Mouse (Mus musculus): ENCODE results near the gene Nckap1. TPM values are rescaled to one million over a fixed set of nuclear protein-coding genes. Genes with fewer than 3 reads are reported as not detected.

Gene Nckap1
- polyA plus RNA-seq, 1 experiment from 2014 or later, result 74.4 TPM

DNA sequence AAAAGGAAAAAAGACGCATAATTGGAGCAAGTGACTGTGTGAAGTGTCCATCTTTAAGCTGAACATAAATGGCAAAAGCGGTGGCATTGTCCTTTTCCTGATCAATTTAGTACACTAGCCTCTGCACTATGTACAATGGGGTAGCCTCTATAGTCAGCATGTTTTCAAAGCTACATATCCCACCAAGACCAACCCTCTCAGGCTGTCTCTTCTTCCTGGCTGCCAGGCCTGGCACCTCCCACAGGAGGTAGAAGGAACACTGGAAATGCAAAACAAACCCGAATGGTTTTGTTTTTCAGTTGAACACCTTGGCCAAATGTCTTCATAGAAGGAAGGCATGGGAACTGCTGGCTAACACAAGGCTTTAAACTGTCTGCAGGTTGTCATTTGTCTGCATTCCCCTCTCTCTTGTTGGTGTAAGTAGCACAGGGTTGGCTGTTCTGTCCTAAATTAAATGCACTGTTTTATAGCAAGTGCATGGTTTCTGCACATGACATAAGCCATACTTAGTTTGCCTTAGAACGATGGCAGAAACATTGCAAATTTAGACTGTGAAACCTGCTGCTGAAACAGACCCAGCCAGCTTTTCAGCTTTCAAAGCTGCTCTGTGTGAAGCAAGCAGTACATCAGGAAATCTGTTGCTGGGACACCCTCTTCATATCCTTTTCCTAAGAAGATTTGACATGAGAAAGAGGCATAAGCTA, 13.2 kb upstream of the Nckap1 start:
- no peaks in the 10 kb centered on the region for H3K27me3 ChIP-seq
- WGBS, result 76% methylated on average over 4 of the region's 4 CpGs

DNA sequence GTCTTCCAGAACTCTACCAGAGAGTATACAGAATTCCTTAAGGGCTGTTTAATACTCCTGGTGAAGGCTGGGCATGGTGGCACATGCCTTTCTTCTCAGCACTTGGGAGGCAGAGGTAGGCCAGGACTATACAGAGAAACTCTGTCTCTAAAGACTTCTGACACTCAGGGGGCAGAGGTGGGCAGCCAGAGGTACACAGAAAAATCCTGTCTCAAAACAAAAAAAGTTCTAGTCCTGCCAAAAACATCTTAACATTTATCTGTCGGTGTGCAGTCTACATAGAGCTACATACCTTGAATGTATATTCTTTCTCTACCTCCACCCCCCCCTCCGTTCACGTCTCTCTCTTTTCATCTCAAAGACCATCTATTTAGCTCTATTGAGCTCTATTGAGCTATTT, 1.2 kb upstream of the Nckap1 start:
- Histone ChIP-seq H3K27ac (no peak overlapping the region), H3K4me2 (no peak overlapping the region), H3K36me3 (no peaks in the 10 kb centered on the region), H3K4me1 (peaks cover 18% of the 10 kb centered on the region), H3K27me3 (no peaks in the 10 kb centered on the region), H3K9ac (no peak overlapping the region), H3K4me3 (replicated peaks) (no peak overlapping the region), H3K9me3 (replicated peaks) (no peaks in the 10 kb centered on the region)
- no peak for ATAC-seq (replicated peaks; ENCODE audit: low FRiP score)
- WGBS, result 94% methylated on average over 3 of the region's 3 CpGs

More for the DNA sequence above, 13.2 kb upstream of the Nckap1 start:
- no peak overlapping the region for H3K4me3 ChIP-seq (replicated peaks)
- H3K4me1 ChIP-seq, result no peaks in the 10 kb centered on the region
- H3K27ac ChIP-seq, result no peak overlapping the region
- H3K9me3 ChIP-seq (replicated peaks), result no peaks in the 10 kb centered on the region
- H3K4me2 ChIP-seq, result no peak overlapping the region
- H3K36me3 ChIP-seq, result no peaks in the 10 kb centered on the region
- no peak overlapping the region for H3K9ac ChIP-seq
- no peak for ATAC-seq (replicated peaks; ENCODE audit: low FRiP score)

DNA sequence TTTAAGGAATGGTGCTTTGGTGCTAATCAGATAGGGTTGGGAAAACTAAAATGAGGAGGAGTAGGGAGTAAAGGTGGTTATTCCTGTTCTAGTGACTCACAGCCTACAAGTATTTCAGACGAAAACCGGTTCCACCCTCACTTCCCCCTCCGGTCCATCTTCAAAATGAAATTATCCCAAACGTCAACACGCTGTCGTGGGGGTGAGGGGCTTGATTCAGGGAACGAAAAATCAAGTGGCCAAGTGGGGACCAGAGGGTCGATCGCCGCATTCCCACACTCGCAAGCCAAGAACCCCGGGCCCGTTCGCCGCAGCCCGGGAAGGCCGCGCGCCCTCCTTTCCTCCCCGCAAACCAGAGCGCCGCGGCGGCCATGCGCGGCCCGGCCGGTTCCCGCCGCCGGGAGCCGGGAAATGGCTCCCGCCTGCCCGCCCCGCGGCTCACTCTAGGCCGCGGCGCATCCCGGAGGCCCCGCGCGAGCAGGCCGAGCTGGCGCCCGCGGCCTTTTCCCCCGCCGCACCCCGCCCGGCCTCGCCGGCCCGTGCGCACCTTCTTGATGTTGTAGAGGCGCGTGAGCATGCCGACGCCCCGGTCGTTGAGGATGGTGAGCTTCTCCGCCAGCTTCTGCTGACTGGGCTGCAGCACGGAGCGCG, 744 bp downstream of the Nckap1 start:
- WGBS, result under 1% methylated on average over 56 of the region's 65 CpGs

DNA sequence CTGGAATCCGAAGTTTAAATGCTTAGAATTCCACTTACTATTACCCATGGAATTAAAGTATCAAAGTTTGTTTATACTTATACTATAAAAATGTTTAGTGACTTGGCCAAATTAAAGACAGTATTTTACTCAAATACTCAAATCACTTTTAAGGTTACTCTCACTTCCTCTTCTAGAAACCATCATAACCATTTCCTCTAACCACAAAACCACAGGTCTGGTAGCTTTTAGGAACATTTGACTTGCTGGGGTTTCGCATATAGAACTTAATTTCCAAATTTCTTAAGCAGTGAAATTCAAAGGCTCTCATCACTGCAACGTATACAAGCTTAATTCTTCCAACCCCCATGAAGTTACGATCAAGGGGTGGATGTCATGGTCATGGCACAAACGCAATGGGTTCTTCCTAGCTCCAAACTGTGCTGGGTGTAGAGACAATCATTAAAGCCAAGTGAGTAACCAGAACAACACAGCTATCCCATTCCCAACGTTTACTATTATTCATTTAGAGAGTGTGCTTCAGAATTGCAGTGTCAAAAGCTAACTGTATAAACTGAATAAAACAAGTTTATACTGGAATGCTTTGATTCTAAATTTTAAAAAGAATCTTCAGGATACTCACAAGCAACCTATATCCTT, 1.8 kb downstream of the Nckap1 start:
- Histone ChIP-seq H3K27ac (0 out of 2 replicates have a peak overlapping the region, but pooled peaks have one; percentile 37), H3K4me3 (replicated peaks) (peak overlapping the region; percentile 96), H3K4me1 (peaks cover 20% of the 10 kb centered on the region), H3K9ac (no peak overlapping the region), H3K9me3 (replicated peaks) (no peaks in the 10 kb centered on the region), H3K4me2 (peak overlapping the region; percentile 68), H3K27me3 (no peaks in the 10 kb centered on the region), H3K36me3 (no peaks in the 10 kb centered on the region)
- WGBS, result 28% methylated on average over 6 of the region's 6 CpGs
- ATAC-seq (replicated peaks; ENCODE audit: low FRiP score), result no peak

More for the DNA sequence above, 744 bp downstream of the Nckap1 start:
- Histone ChIP-seq H3K4me3 (replicated peaks) (peak overlapping the region; percentile 96), H3K27me3 (no peaks in the 10 kb centered on the region), H3K4me1 (peaks cover 20% of the 10 kb centered on the region), H3K9me3 (replicated peaks) (no peaks in the 10 kb centered on the region), H3K36me3 (no peaks in the 10 kb centered on the region), H3K9ac (peak overlapping the region; percentile 97), H3K27ac (peak overlapping the region; percentile 98), H3K4me2 (peak overlapping the region; percentile 68)
- peak; percentile 75 for ATAC-seq (replicated peaks; ENCODE audit: low FRiP score)

DNA sequence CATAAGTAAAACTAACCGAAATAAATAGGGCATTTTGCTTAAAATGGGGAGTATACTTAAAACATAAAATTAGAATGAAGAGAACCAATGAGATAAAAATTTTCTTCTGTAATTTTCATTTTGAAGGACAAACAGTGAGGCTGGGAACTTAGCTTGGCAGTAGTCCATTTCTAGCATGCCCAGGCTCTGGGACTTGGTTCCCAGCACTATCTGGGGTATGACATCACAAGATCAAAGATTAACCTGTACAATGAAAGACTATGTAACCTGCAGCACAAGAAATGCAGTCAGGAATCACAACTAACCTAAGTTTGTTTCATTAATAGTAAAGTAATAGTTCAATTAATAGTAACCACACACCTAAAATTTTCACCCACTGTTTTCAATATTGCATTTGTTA, 3.9 kb downstream of the Nckap1 start:
- Histone ChIP-seq H3K27me3 (no peaks in the 10 kb centered on the region), H3K9me3 (replicated peaks) (no peaks in the 10 kb centered on the region), H3K36me3 (no peaks in the 10 kb centered on the region), H3K9ac (no peak overlapping the region), H3K27ac (no peak overlapping the region), H3K4me2 (no peak overlapping the region), H3K4me1 (peaks cover 20% of the 10 kb centered on the region), H3K4me3 (replicated peaks) (no peak overlapping the region)
- no peak for ATAC-seq (replicated peaks; ENCODE audit: low FRiP score)
- 91% methylated on average over 1 of the region's 1 CpGs for WGBS

DNA sequence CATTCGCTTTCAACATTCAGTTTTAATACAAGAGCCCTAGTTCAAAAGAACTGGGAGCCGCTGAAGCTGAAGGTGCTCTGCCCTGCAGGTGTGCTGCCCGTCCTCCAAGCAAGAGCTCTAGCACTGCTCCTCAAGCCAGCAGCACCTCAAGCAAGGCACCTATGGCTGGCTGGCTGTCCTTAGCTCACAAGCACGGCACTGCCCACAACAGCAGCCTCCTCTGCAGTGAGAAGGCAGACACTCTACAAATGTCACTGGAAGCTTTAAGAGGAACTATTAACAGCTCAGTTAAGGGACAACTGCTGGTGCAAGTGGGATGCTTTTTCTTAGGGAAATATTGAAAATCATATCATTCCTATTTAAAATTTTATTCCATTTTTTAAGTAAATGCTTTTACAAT, 10.5 kb downstream of the Nckap1 start:
- H3K9ac ChIP-seq, result no peak overlapping the region
- no peaks in the 10 kb centered on the region for H3K9me3 ChIP-seq (replicated peaks)
- H3K4me1 ChIP-seq, result peaks cover 3% of the 10 kb centered on the region; the same call in 1 of the 2 replicates
- no peak overlapping the region for H3K27ac ChIP-seq
- no peaks in the 10 kb centered on the region for H3K36me3 ChIP-seq
- no peaks in the 10 kb centered on the region for H3K27me3 ChIP-seq
- ATAC-seq (replicated peaks; ENCODE audit: low FRiP score), result no peak
- H3K4me2 ChIP-seq, result no peak overlapping the region
- WGBS, result 72% methylated on average over 4 of the region's 4 CpGs
- H3K4me3 ChIP-seq (replicated peaks), result no peak overlapping the region

DNA sequence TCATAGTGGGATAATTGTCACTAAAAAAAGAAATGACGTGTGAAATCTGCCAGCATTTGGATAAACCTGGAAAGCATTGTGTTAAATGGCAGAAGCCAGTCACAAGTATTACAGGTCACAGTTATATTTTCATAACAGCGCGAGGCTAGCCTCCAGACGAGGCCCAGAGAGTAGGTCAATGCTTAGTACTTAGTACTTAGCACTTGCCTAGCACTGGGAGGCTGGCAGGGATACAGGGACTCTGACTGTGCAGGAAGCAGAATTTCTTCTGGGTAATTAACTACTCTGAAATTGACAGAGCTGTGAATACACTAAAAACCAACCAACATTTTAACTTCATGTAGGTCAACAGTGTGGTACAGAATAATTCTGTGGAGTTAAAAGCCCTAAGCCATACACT, 13.8 kb downstream of the Nckap1 start:
- WGBS, result 91% methylated on average over 4 of the region's 4 CpGs
- H3K4me1 ChIP-seq, result peaks cover 3% of the 10 kb centered on the region; the same call in 1 of the 2 replicates
- no peaks in the 10 kb centered on the region for H3K27me3 ChIP-seq
- H3K9ac ChIP-seq, result no peak overlapping the region
- H3K36me3 ChIP-seq, result no peaks in the 10 kb centered on the region
- no peak overlapping the region for H3K27ac ChIP-seq
- no peak overlapping the region for H3K4me2 ChIP-seq
- H3K4me3 ChIP-seq (replicated peaks), result no peak overlapping the region
- no peak for ATAC-seq (replicated peaks; ENCODE audit: low FRiP score)
- no peaks in the 10 kb centered on the region for H3K9me3 ChIP-seq (replicated peaks)

DNA sequence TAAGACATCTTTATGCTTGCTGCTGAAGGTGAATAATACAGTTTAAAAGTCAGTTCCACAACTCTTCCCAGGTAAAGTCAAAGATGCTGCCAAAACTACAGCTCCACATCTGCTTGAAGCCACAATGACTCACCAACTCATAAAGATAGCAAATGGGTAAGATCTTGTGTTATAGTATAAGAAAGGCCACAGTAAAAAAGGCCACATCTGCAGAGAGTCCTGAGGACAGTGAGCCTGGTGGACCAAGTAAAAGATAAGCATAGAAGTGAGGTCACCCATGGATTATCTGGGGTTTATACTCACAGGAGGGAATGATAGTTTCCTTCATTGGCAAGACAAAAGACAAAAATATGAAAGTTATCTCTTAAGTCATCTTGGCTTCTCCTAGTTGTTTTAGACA, 18.9 kb downstream of the Nckap1 start:
- Histone ChIP-seq H3K9ac (no peak overlapping the region), H3K9me3 (replicated peaks) (no peaks in the 10 kb centered on the region), H3K27me3 (no peaks in the 10 kb centered on the region), H3K27ac (no peak overlapping the region), H3K4me3 (replicated peaks) (no peak overlapping the region), H3K4me1 (no peaks in the 10 kb centered on the region), H3K4me2 (no peak overlapping the region), H3K36me3 (peaks cover 15% of the 10 kb centered on the region)
- no peak for ATAC-seq (replicated peaks; ENCODE audit: low FRiP score)

DNA sequence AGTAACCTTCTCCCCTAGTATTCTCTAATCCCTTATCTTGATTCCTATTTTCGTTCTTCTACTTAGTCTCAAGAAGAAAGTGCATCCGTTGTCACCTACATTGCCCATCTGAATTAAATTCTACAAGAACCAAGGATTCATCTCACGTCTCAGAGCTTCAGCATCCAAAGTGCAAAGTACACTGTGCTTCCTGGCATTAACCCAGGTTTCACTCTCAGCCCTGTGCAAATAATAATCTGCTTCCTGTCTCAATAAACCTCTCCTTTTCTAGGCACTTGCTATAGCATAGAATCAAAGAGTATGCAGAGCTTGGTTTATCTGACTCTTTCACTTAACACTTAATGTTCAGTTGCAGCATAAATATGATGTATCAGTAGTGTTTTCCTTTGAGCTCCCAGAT, 19.7 kb downstream of the Nckap1 start:
- H3K9ac ChIP-seq, result no peak overlapping the region

DNA sequence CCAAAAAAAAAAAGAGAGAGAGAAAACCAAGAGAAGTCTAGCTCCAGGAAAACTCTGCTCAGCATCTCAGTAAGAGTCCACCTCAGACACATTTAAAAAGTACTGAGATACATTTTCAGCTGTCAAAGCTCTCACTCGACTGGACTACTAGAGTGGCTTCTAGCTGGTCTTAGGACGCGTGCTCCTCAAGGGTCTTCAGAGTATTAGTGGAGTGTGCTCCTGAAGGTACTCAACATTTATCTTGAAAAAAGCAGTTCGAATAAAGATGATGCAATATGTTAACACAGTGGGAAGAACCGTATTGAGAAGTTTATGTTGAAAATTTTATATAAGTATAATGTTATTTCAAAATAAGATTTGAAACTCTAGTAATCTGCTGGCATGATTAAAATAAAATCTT, 20.4 kb downstream of the Nckap1 start:
- ATAC-seq (replicated peaks; ENCODE audit: low FRiP score), result no peak
- Histone ChIP-seq H3K27ac (no peak overlapping the region), H3K4me2 (no peak overlapping the region), H3K4me1 (no peaks in the 10 kb centered on the region), H3K36me3 (peaks cover 15% of the 10 kb centered on the region), H3K27me3 (no peaks in the 10 kb centered on the region), H3K4me3 (replicated peaks) (no peak overlapping the region), H3K9me3 (replicated peaks) (no peaks in the 10 kb centered on the region), H3K9ac (no peak overlapping the region)
- 94% methylated on average over 5 of the region's 5 CpGs for whole genome bisulfite sequencing

More for the DNA sequence above, 19.7 kb downstream of the Nckap1 start:
- WGBS, result 83% methylated on average over 3 of the region's 3 CpGs
- H3K27ac ChIP-seq, result no peak overlapping the region
- no peaks in the 10 kb centered on the region for H3K4me1 ChIP-seq
- peaks cover 15% of the 10 kb centered on the region for H3K36me3 ChIP-seq
- H3K27me3 ChIP-seq, result no peaks in the 10 kb centered on the region
- no peak overlapping the region for H3K4me2 ChIP-seq
- no peaks in the 10 kb centered on the region for H3K9me3 ChIP-seq (replicated peaks)
- ATAC-seq (replicated peaks; ENCODE audit: low FRiP score), result no peak
- no peak overlapping the region for H3K4me3 ChIP-seq (replicated peaks)

DNA sequence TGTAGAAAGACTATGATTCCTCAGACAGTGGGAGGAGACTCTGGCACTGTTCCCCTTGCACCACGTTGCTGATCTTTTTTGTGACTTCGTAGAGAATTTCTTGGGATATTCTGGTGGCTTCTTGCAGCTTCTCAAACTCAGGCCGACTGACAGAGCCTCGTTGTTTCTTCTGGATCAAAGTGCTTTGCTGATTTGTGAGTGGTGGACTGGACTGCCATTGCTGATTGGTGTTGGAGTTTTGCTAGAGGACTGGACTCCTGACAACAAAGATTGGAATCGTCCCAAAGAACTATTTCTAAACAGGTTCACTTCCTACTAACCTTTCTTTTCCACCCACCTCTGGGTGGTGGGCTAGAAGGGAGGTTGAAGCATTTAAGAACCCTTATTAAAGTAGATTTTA, 21.5 kb downstream of the Nckap1 start:
- H3K4me3 ChIP-seq (replicated peaks), result no peak overlapping the region

DNA sequence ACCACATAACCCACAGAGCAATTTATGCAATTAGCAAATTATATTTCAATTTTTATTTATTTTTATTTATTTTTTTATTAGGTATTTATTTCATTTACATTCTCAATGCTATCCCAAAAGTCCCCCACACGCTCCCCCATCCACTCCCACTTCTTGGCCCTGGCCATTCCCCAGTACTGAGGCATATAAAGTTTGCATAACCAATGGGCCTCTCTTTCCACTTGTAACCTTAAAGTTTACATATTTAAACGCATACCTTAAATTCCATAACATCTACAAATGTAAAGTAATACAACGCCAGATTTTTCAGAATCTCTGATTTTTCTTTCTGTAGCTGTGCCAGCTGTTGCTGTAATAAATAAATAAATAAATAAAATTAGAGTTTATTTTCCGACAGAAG, 26.7 kb downstream of the Nckap1 start:
- no peak overlapping the region for H3K27ac ChIP-seq
- H3K9ac ChIP-seq, result no peak overlapping the region
- H3K4me1 ChIP-seq, result no peaks in the 10 kb centered on the region
- H3K36me3 ChIP-seq, result peaks cover 46% of the 10 kb centered on the region
- H3K27me3 ChIP-seq, result no peaks in the 10 kb centered on the region
- H3K4me3 ChIP-seq (replicated peaks), result no peak overlapping the region
- ATAC-seq (replicated peaks; ENCODE audit: low FRiP score), result no peak
- H3K4me2 ChIP-seq, result no peak overlapping the region
- no peaks in the 10 kb centered on the region for H3K9me3 ChIP-seq (replicated peaks)
- WGBS, result 74% methylated on average over 4 of the region's 4 CpGs

More for the DNA sequence above, 21.5 kb downstream of the Nckap1 start:
- Histone ChIP-seq H3K27me3 (no peaks in the 10 kb centered on the region), H3K36me3 (peaks cover 15% of the 10 kb centered on the region), H3K27ac (no peak overlapping the region), H3K4me1 (no peaks in the 10 kb centered on the region), H3K4me2 (no peak overlapping the region), H3K9me3 (replicated peaks) (no peaks in the 10 kb centered on the region), H3K9ac (no peak overlapping the region)
- ATAC-seq (replicated peaks; ENCODE audit: low FRiP score), result no peak
- 81% methylated on average over 5 of the region's 5 CpGs for WGBS

All from kidney, embryonic 15.5 days (tissue).